Mouse (Mus musculus): Measurements from ENCODE around the gene Rps7. TPM values are rescaled to one million over a fixed set of nuclear protein-coding genes. Genes with fewer than 3 reads are reported as not detected.

Rps7 gene
- 2,806 TPM for polyA plus RNA-seq (2015; fragmentation: Illumina TruSeq; extraction: RNeasy Lipid Tissue Mini Kit (QIAGEN cat#74804); ENCODE audit: insufficient read depth, low replicate concordance)

DNA sequence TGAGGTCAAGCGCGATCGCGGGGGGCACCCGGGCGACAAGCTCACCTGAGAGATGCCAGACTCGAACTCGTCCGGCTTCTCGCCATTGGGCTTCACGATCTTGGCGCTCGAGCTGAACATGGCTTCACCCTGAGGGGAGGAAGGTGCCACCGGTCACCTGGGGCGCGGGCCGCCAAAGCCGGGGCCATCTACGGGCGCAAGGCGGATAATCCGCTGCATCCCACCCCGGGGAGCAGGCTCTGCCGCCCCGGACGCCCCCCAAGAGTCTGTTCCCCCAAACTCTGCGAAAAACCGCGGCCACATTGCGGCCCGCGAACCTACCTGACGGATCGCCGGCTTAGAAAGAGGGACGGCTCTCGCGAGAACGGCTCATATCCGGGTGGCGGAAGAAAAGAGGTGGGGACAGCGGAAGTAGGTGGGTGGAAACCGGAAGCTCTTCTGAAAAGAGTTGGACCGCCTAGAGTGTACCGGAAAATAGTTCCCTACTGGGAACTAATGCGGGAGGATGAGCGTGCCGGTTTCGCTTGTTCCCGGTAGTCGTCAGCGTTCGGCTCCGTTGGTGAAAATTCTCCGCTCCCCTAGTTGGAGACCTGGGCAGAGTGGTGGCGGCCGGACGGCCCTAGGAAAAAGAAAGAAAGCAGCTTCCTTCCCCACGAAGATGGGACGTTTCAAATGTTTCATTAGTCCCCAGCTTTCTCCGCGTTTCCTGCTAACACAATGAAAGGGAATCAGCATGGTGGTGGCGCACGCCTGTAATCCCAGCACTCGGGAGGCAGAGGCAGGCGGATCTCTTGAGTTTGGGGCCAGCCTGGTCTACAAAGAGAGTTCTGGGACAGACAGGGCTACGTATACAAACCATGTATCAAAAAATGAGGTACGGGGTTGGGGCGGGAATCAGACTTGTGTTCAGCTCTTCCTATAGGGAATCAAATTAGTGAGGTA is at the start of gene Rps7:
TSS of gene Rps7 (minus strand) at position 419 of the 942 bp plus-strand sequence.

DNA sequence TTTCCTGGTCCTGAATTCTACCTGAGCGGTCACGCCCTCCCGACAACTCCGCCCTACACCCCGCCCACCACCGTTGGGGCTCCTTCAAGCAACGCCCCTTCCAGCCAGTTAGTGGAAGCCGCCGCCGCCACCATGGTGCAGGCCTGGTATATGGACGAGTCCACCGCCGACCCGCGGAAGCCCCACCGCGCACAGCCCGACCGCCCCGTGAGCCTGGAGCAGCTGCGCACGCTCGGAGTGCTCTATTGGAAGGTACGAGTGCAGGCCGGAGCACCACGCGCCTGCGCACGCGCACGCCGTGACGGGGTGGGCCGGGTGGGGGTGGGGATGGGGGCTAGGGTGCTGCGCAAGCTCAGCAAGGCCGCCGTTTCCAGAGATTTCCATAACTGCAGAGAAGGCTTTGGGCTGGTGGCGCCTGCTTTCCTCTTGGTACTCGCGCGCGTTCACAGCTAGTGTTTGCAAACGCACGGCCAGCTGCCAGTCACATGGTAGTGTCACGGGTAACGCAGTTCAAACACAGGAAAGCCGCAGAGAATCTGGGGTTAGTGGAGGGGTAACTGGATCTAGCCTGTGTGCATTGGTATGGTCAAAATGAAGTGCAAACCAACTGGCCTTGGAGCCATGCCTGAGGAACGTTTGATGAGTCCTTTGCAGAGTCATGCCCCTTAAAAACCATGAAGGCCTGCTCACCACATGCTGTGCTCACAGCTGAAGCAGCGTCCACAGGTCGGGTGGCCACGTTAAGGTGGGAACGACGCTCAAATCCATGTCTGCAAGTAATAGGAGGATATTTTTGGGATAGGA is 39.6 kb upstream of the Rps7 start, which contains the start of gene Adi1:
TSS of gene Adi1 (plus strand) at position 111 of the 804 bp plus-strand sequence.

GRCm38 (mm10) chr12:28649141-28650110 is 13.7 kb upstream of the Rps7 start, which contains the start of gene Rnaseh1:
Rnaseh1 (plus strand) TSS chr12:28649602.

DNA sequence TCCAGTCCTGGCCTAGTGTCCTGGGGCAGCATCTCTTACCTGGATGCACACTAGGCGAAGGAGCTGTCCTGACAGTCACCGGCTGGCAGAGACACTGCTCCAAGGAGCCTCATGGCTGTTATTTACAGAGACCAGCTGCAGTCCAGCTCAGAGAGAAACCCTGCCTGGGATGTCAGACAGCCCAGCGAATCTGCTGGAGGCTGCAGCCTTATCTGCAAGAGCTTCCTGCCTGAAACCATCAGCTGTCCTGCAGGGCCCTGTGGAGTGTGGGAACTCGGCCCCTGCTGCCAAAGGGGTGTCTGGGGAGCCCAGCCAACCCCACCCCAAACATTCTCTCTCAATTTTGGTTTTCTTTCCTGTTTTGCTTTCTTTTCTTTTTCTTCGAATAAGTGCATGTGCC is 12.6 kb downstream of the Rps7 start, which contains the start of gene Colec11:
TSS of gene Colec11 (minus strand) at position 183 of the 400 bp plus-strand sequence.

GRCm38 (mm10) chr12:28582423-28582822 is 53.3 kb downstream of the Rps7 start, which contains the start of gene Allc:
Allc (minus strand) TSS chr12:28582523.

Other genes with a start within 250 kb of the Rps7 start
- gene Dcdc2c, start 83.6 kb downstream of the Rps7 start, polyA plus RNA-seq (2015; fragmentation: Illumina TruSeq; extraction: RNeasy Lipid Tissue Mini Kit (QIAGEN cat#74804); ENCODE audit: insufficient read depth, low replicate concordance) = 0.22 TPM
- gene Allc, start 53.4 kb downstream of the Rps7 start, polyA plus RNA-seq (2015; fragmentation: Illumina TruSeq; extraction: RNeasy Lipid Tissue Mini Kit (QIAGEN cat#74804); ENCODE audit: insufficient read depth, low replicate concordance) = not detected
- 0.55 TPM for gene Colec11, start 12.6 kb downstream of the Rps7 start, polyA plus RNA-seq (2015; fragmentation: Illumina TruSeq; extraction: RNeasy Lipid Tissue Mini Kit (QIAGEN cat#74804); ENCODE audit: insufficient read depth, low replicate concordance)
- gene Rnaseh1, start 13.6 kb upstream of the Rps7 start, polyA plus RNA-seq (2015; fragmentation: Illumina TruSeq; extraction: RNeasy Lipid Tissue Mini Kit (QIAGEN cat#74804); ENCODE audit: insufficient read depth, low replicate concordance) = 13.2 TPM
- 57.2 TPM for gene Adi1, start 39.3 kb upstream of the Rps7 start, polyA plus RNA-seq (2015; fragmentation: Illumina TruSeq; extraction: RNeasy Lipid Tissue Mini Kit (QIAGEN cat#74804); ENCODE audit: insufficient read depth, low replicate concordance)
- 29.5 TPM for gene Trappc12, start 114.5 kb upstream of the Rps7 start, polyA plus RNA-seq (2015; fragmentation: Illumina TruSeq; extraction: RNeasy Lipid Tissue Mini Kit (QIAGEN cat#74804); ENCODE audit: insufficient read depth, low replicate concordance)
- gene Eipr1, start 115.8 kb upstream of the Rps7 start, polyA plus RNA-seq (2015; fragmentation: Illumina TruSeq; extraction: RNeasy Lipid Tissue Mini Kit (QIAGEN cat#74804); ENCODE audit: insufficient read depth, low replicate concordance) = 19.2 TPM

Data from spleen, adult 10 weeks (tissue).